12 mouse cellular contexts compared by ENCODE assay signal in the genomic region with DNA sequence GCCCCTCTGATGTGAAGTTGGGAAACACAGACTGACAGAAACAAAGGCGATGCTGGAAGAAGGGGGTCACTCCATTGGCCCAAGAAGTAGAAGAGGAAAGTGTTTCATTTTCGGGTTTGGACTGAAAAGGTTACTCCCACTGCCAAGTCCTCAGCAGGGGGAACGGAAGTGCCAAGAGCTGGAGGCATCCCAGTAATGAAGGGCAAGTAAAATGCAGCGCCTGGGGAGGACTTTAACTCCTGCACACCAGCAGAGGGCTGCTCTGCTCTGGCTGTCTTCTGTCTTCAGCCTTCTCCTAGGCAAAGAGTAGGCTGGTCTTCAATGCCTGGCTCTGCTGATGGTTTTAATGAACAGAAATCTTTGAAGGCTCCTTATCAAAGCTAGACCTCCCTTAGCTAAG.
DNase-seq lines count a peak whose midpoint lies in the region; TF ChIP-seq lines count a peak whose summit lies in the region.
"Had no signal": no experiment of that assay in that cellular context is flagged by ENCODE, and none has a peak within 500 bp of the region (broad histone marks: within the 10 kb centered on the region; RNA-seq: fewer than 3 reads in every experiment).

No protein-coding gene starts in this region.

- H3K4me3 ChIP-seq in gastrocnemius, adult 2 months, result no peak overlapping the region
- H3K4me3 ChIP-seq: hindbrain, embryonic 15.5 days; neural tube, embryonic 13.5 days; stomach, embryonic 15.5 days had no signal

- DNase-seq in gastrocnemius, adult 2 months, result peak; percentile 35
- no peak for DNase-seq in gastrocnemius, postnatal 36 days
- peak; percentile 5 for DNase-seq in ovary, postnatal 14 days (ENCODE audit: low spot score)
- DNase-seq in ovary, postnatal 10 days (ENCODE audit: low spot score), result no peak
- DNase-seq in cerebellum, postnatal 36 days, result peak; percentile 65 to 68
- peak; percentile 22 for DNase-seq in right cerebral cortex, postnatal 14 days
- DNase-seq in natural killer cell, adult 2 months (ENCODE audit: low spot score in 2 of 2), result no peak
- DNase-seq in heart, adult 9 months (ENCODE audit: low spot score in 2 of 2), result no peak
- DNase-seq: lung, postnatal 4 days had no signal

- intact Hi-C loops in gastrocnemius, adult 2 months (cut with DNase I), result no loop called here
- intact Hi-C loops in gastrocnemius, postnatal 36 days (cut with DNase I), result no loop called here

- no peak overlapping the region for H3K27ac ChIP-seq in gastrocnemius, adult 2 months
- H3K27ac ChIP-seq: hindbrain, embryonic 15.5 days; neural tube, embryonic 13.5 days; stomach, embryonic 15.5 days had no signal

- TF ChIP-seq CTCF in gastrocnemius, adult 2 months (IDR thresholded peaks at IDR 0.05), result no peak

Comparison
In these comparisons a context has a peak if more than half of its experiments do, and no peak if none do; other contexts are left out.
1. DNase-seq: peak in gastrocnemius, adult 2 months (single experiment), ovary, postnatal 14 days (single experiment), cerebellum, postnatal 36 days (2 of 2) and right cerebral cortex, postnatal 14 days (single experiment); none in gastrocnemius, postnatal 36 days (0 of 2), ovary, postnatal 10 days (single experiment), natural killer cell, adult 2 months (0 of 2) and heart, adult 9 months (0 of 2).